Mouse (Mus musculus): ENCODE measurements around the gene Setd2.
A peak's percentile ranks its signal among the peaks of the same experiment; 100 is the strongest.

Setd2 gene

GRCm38 (mm10) chr9:110623416-110624195, 91.2 kb downstream of the Setd2 start:
- DNase-seq (ENCODE audit: low spot score) = no peak

- peak; percentile 89 for DNase-seq (ENCODE audit: low spot score)
These were observed 92.2 kb downstream of the Setd2 start, which contains the start of gene Nradd for GRCm38 (mm10) chr9:110624361-110625166. Gene Nradd, minus strand, starts transcription at chr9:110624452.

DNA sequence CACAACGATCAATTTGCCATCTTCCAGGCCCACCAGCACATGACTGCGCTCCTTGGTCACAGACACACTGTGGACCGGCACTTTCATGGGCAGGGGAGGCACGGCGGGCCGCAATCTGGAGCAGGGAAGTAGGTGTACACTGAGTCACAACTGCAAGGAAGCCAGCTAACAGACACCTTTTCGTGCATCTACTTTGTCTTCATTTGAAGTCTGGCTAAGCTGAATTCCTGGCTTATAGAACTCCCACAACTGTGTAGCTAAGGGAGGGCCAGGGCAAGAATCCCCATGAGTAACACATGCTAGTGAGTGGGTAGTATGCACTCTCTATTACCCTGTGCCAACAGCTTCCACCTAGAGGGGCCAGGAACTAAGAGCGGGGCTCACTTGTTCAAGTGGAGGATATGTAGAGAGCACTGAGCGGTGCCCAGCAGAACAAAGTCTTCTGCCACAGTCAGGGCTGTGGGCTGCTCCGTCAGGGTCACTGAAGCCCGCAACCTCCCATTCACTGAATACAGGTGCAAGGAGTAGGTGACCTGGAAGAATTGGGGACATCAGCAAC, 93.0 kb downstream of the Setd2 start:
- DNase-seq (ENCODE audit: low spot score) = no peak

- DNase-seq (ENCODE audit: low spot score) = no peak
These were observed 97.8 kb downstream of the Setd2 start for GRCm38 (mm10) chr9:110630171-110630570.

- DNase-seq (ENCODE audit: low spot score) = no peak
These were observed 98.8 kb downstream of the Setd2 start for GRCm38 (mm10) chr9:110631191-110631590.

DNA sequence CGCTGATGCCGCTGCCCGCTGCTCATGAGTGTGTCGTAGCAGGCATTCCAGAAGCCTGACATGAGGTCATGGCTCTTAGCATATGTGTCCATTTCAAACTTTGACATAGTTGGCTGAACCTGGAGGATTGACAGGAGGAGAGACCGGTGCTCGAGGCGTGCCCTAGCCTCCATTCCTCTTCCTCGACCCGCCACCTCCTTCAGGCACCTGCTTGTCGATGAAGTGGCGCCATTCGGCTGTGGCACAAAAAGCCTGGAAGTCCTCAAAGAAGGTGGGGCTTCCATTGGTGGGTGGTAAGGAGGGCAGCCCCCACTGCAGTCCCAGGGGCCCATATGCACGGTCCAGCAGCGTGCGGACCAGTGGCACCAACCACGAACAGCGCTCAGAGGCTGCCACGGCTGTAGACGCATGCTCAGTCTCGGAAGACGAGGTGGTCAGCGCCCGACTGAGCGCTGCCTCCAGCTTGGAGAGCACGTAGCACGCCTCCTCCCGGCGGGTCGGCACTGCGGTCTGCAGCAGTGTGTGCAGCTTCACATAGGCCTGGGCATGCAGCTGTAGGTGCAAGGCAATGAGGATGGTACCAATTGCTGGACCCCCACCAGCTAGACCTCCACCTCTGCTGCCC, 99.4 kb downstream of the Setd2 start:
- DNase-seq (ENCODE audit: low spot score) = no peak

DNA sequence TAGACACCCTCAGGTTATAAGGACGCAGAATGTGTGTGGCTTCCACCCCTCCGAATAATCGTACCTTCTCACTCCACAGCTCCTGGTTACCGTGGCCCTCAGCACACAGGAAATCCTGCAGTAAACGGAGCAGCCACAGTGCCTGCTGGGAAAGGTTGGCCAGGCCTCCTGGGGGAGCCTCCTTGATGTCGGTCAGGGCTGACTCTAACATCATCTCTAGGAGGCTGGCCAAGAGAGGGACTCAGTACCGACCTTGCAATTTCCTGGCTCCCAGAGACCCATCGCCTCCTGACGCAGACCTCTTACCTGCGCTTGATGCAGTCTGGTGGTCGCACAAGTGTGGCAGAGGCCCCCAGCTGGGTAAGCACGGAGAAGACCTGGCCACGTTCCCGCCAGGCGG, 100.3 kb downstream of the Setd2 start:
- DNase-seq (ENCODE audit: low spot score) = no peak

- DNase-seq (ENCODE audit: low spot score) = peak; percentile 47
These were observed 101.5 kb downstream of the Setd2 start for GRCm38 (mm10) chr9:110633882-110634281.

GRCm38 (mm10) chr9:110635225-110635624, 102.8 kb downstream of the Setd2 start:
- peak; percentile 92 for DNase-seq (ENCODE audit: low spot score)

GRCm38 (mm10) chr9:110638611-110639021, 106.2 kb downstream of the Setd2 start:
- no peak for DNase-seq (ENCODE audit: low spot score)

- DNase-seq (ENCODE audit: low spot score) = no peak
These were observed 108.6 kb downstream of the Setd2 start for GRCm38 (mm10) chr9:110641006-110641405.

- no peak for DNase-seq (ENCODE audit: low spot score)
These were observed 110.6 kb downstream of the Setd2 start for GRCm38 (mm10) chr9:110642812-110643524.

DNA sequence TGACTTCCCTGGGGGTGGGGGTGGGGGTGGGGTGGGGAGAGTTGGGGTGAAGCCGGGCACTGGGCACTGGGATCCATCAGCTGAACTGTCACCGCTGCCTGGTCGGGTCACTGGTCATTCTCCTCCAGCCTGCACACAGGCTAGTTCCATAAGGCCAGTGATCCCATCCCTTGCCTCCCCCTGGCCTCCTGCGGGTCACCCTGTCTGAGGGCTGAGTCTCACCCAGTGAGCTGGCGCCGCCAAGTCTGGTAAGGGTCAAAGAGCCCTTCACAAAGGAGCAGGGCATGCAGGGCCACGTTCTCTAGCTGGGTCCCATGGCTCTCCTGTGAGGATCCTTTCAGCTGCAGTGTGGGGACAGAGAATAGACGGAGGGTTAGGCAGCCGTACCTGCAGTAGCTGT, 111.4 kb downstream of the Setd2 start:
- no peak for DNase-seq (ENCODE audit: low spot score)

DNA sequence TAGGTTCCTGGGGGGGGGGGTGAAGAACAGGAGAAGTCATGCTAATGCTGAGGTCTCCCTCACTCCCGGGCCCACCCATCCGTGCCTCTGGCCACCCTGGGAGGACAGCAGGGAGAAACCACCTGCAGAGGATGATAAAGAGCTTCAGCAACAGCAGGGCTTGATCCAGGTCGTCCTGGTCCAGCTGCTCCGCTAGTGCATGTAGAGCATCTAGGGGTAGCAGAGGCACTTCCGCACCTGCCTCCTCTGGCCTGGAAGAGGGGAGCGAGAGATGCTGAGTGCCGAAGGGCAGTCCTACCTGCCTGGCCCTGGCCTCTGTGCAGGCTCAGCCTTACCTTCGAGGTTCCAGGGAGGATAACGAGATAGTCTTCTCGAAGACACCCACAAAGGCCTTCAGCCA, 111.9 kb downstream of the Setd2 start:
- DNase-seq (ENCODE audit: low spot score) = no peak

DNA sequence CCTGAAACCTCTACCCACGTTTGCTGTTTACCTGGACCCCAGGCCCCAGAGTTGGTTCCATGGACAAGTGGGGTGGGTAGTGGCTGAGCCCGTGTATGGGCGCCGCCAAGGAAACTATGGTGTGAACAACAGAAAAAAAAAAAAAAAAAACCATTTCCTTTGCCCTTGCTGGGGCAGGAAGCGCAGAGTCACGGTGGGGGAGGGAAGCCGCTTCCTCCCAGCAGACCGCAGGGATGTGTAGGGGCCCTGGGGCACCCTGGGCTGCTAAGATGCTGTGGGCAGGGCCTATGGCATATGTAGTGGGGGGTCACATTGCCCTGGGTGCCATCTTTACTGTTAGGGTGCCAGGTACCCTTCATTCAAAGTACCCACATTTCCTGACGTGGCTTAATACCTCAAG, 112.8 kb downstream of the Setd2 start:
- no peak for DNase-seq (ENCODE audit: low spot score)

- no peak for DNase-seq (ENCODE audit: low spot score)
These were observed 117.4 kb downstream of the Setd2 start for GRCm38 (mm10) chr9:110649775-110650174.

GRCm38 (mm10) chr9:110651931-110652722, 119.7 kb downstream of the Setd2 start:
- DNase-seq (ENCODE audit: low spot score) = no peak

DNA sequence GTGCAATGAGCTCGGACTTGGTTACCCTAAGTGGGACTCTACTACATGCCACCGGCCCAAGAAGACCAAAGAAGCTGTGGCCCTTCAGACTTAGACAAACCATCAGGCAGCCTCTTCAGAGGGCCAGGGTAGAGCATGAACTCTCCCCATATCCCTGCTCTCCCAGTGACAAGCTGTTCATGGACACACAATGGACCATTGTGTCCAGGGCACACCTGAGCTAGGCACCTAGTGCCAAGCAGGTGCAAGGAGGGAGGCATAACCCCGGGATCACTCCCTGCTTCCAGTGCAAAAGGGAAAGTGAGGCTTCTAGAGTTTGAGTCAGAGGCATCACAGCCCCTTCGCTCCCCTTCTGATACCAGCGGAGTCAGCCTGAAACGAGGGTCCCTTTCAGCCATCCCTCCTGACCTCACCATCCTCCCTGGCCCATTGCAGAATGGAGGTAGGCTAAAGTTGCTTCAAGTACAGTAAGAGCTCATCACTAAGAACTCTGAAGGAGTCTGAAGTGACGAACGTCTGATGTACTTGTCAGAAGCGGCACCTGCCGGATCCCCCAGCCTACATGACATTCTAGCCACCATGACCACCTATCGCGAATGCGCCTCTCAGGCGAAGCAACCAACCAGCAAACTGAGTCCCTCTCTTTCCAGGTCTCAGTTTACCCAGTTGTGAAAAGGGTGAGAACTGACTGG, 120.7 kb downstream of the Setd2 start:
- no peak for DNase-seq (ENCODE audit: low spot score)

DNA sequence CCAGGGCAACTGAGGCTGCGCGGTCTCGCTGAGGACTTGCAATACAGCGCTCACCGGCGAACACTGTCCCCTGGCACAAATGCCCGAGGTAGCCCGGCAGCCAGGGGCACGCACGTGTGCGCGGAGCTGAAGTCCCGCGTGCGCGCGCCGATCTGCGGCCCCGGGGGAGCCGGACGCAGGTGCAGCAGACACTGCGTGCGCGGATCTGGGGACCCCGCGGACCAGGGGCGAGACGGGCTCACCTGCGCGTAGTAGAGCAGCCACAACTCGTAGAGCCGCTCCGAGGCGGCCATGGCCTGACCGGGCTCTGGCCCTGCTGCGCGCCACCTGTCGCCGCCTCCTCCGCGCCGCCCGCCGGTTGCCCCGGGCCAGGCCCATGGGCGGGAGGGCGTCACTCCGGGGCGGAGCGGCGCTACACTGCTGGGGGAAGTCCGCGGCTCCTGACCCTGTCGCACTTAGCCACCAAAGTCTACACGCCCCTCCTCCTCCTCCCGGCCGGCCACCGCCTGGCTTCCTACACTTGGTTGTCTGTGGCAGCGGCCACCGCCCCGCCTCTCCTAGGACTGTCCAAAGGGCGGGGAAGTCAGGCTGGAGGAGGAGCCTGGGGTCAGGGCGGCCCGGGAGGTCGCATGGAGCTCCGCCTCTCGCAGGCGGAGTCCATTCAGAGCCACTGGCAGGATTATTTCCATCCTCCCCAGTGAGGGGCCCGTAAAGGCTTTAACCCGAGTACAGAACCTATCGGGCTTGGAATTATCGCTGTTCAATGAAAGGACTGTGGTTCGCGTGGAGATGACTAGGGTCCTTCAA, 121.5 kb downstream of the Setd2 start, which contains the start of gene Nbeal2:
TSS of gene Nbeal2 (minus strand) at position 507 of the 807 bp plus-strand sequence.
- peak; percentile 87 for DNase-seq (ENCODE audit: low spot score)
